Mouse (Mus musculus): ENCODE results near the gene Tmem246.

The Tmem246 gene

GRCm38 (mm10) chr4:49581256-49581655 lies 16.4 kb downstream of the Tmem246 start:
- DNase-seq (ENCODE audit: low spot score in 2 of 2), result no peak

- DNase-seq (ENCODE audit: low spot score in 2 of 2), result no peak
These were observed 25.5 kb downstream of the Tmem246 start for GRCm38 (mm10) chr4:49572194-49572593.

DNA sequence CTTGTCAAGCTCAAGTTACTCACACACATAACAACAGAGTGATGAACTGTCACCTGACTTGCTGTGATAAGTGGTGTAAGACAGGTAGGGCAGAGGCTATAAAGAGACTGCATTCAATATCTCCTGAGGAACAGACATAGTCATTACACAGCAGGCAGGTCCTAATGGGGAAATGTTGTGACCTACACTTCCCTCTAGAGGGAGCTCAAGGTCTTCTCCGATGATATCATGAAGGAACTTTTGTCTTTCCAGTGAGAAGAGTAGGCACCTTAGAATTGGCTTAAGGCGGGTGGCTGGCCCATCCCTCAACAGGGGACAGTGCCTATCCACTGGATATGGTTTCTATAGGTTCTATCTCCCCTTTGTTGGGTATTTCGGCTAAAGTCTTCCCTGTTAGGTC lies 30.1 kb downstream of the Tmem246 start:
- peak; percentile 11 to 35 for DNase-seq (ENCODE audit: low spot score in 2 of 2)

- no peak for DNase-seq (ENCODE audit: low spot score in 2 of 2)
These were observed 37.5 kb downstream of the Tmem246 start for GRCm38 (mm10) chr4:49559915-49560772.

DNA sequence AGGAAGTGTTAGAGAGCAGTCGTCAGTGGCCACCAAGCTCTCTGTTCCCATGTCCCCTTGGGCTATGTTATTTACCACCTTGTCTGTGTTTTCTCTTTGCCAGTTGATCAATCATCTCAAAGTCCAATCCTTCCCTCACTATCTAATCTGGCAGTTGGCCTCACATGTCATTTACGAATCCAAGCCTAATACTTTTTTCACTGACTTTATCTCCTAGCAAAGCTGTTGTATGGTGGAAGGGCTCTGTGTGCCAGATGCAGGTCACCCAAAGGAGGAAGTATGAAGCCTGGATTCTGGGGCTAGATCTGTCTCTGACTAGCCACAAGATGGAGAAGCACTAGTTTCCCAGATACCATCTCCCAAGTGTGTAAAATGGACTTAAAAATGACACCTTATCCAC lies 39.5 kb downstream of the Tmem246 start:
- DNase-seq (ENCODE audit: low spot score in 2 of 2), result no peak

GRCm38 (mm10) chr4:49557375-49557774 lies 40.3 kb downstream of the Tmem246 start:
- DNase-seq (ENCODE audit: low spot score in 2 of 2), result no peak

DNA sequence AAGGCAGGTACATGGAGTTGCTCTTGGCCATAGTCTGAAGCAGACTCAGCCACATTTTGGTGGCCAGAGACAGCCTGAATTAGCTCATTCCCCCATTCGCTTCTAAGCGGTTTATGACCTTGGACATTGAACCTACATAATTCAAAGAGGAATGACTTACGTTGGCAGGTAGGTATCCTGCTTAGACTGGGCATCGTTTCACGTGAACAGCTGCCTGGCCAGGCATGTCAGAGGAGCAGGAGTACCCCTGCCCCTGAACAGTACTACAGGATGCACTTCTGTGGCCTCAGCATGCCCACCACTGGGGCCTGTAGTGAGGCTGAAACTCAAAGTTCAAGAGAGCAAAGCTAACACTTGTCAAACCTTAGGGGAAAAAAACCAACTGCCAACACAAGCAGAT lies 44.3 kb downstream of the Tmem246 start:
- no peak for DNase-seq (ENCODE audit: low spot score in 2 of 2)

- no peak for DNase-seq (ENCODE audit: low spot score in 2 of 2)
These were observed 48.3 kb downstream of the Tmem246 start, which contains the start of gene Aldob for GRCm38 (mm10) chr4:49549383-49549782. Gene Aldob, minus strand, starts transcription at chr4:49549546.

- DNase-seq (ENCODE audit: low spot score in 2 of 2), result no peak
These were observed 50.0 kb downstream of the Tmem246 start for GRCm38 (mm10) chr4:49547544-49548219.

- DNase-seq (ENCODE audit: low spot score in 2 of 2), result no peak
These were observed 50.7 kb downstream of the Tmem246 start for GRCm38 (mm10) chr4:49546873-49547543.

DNA sequence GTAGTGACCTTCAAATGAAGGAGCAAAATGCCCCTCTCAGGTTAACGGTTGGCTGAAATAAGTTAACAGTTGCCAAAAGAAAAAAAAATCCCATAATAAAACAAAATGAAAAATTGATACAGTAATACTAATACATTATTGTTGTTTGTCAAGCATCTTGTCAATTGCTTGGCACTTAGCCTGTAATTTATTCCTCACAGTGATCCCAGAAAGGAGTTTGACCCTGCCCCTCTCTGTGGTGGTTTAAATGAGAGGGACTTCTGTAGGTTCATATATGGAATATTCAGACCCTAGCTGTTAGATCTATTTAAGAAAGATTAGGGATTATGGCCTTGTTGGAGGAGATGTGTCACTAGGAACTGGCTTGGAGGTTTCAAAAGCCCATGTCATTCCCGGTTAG lies 51.6 kb downstream of the Tmem246 start:
- DNase-seq (ENCODE audit: low spot score in 2 of 2), result no peak

DNA sequence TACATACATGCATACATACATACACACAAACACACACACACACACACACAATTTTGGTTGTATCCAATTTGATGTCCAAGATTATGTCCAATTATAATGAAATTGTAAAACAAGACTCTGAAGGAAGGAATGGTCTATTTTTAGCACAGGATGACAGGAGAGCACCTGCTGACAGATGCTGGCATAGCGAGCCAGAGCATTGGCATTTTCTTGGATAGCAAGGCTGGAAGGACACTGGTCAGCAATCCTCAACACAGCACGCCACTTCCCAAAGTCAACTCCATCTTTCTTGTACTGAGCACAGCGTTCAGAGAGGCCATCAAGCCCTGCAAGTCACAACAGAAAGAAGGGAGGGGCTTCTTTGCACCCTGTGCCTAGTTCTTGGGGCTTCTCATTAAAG lies 56.7 kb downstream of the Tmem246 start:
- no peak for DNase-seq (ENCODE audit: low spot score in 2 of 2)

GRCm38 (mm10) chr4:49539665-49540064 lies 58.0 kb downstream of the Tmem246 start:
- DNase-seq (ENCODE audit: low spot score in 2 of 2), result no peak

DNA sequence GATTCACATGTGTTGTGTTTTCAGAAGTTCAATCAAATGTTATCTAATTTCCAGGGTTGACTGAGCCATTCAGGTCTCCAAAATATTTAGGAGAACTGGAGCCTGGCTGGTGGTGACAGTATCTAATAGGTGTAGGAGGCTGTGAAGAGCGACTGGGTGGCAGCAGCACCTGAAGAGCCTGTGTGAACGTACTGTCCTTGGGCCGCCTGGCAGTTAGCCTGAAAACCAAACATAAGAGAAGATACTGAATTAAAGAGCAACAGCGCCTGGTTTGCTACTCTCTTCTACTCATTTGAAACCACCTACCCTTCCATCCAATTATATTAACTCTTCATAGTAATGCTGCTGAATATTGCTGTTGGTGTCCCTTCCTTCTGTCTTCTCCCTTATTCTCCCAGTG lies 61.0 kb downstream of the Tmem246 start:
- DNase-seq (ENCODE audit: low spot score in 2 of 2), result no peak

DNA sequence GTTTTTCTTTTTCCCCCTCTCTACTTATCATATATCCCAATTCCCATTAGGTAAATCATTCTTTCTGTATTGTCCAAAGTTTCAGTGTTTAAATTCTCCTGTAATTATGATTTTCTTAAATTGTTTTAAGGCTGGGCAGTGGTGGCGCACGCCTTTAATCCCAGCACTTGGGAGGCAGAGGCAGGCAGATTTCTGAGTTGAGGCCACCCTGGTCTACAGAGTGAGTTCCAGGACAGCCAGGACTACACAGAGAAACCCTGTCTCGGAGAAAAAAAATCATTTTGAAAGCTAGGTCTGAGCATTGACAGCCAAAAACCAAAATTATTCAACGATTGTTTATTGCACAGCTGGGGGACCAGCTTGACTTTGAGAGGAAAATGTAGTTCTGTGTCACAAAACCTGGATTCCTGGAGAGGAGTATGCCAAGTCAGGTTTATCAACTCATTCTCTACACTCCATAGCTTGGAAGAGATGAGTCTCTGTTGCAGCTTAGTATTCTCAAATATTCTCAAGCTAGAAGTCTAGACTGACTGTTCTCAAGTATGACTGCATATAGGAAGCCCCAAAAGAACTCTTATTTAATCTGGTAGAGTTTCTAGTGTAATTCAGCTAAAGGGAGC lies 61.9 kb downstream of the Tmem246 start:
- DNase-seq (ENCODE audit: low spot score in 2 of 2), result no peak

- no peak for DNase-seq (ENCODE audit: low spot score in 2 of 2)
These were observed 62.6 kb downstream of the Tmem246 start for GRCm38 (mm10) chr4:49535036-49535435.

Data from natural killer cell, adult 2 months (primary cell).